Mouse (Mus musculus): Measurements from ENCODE around the gene Dapk3.

DNA sequence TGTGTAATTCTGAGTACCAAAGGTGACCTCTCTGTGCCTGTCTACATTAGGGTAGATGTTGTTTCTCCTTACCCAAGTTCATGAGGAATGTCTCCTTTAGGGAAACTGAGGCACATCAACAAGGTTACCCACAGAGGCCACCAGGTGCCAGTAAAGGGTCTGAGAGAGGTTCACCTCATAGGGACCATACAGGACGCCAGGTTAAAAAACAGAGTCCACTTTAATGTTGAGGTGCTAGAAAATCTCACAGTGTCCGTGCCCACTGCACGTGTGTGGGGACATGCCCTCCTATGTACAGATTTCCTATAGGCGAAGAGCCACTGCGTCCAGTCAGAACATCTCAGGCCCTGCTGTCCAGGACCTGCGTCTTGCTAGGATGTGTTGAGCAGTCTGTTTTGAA lies 16.2 kb downstream of the Dapk3 start:
- TF ChIP-seq CTCF (IDR thresholded peaks at IDR 0.05; ENCODE audit: control insufficient read depth, insufficient read depth, insufficient read length) = no peak
- no peak for TF ChIP-seq FOSL1 (IDR thresholded peaks at IDR 0.05; ENCODE audit: insufficient read depth, low read length, poor library complexity, severe bottlenecking)
- no peak for TF ChIP-seq MAX (IDR thresholded peaks at IDR 0.05)
- TF ChIP-seq USF1 (IDR thresholded peaks at IDR 0.05; ENCODE audit: low read depth) = no peak
- TF ChIP-seq MYOG (IDR thresholded peaks at IDR 0.05; ENCODE audit: control insufficient read depth, extremely low read depth, insufficient read length) = no peak
- TF ChIP-seq CEBPB (IDR thresholded peaks at IDR 0.05; ENCODE audit: low read depth) = no peak
